Mouse (Mus musculus) G1E (cell line): ENCODE results near the gene Gja4. TPM values are rescaled to one million over a fixed set of nuclear protein-coding genes. Genes with fewer than 3 reads are reported as not detected.

Experiments used
- ATAC-seq: 2 replicates; pipeline ENCODE4 v1.8.0; 2016; ENCODE audit warnings: mild to moderate bottlenecking; ENCODE audit not compliant: insufficient number of reproducible peaks, poor library complexity, low FRiP score, severe bottlenecking; ENCODE audit errors: extremely low read depth
- DNase-seq: peaks from one replicate; pipeline ENCODE4 v3.0.0; 2012; ENCODE audit warnings: low spot score
- H3K27me3 ChIP-seq: 2 replicates; pipeline ENCODE4 v1.6.1; 2012; ENCODE audit warnings: mild to moderate bottlenecking, low read length, inconsistent platforms; ENCODE audit not compliant: insufficient read depth
- H3K36me3 ChIP-seq: replicated peaks from 2 replicates; pipeline ENCODE3; 2012; ENCODE audit warnings: mild to moderate bottlenecking, inconsistent platforms
- H3K4me1 ChIP-seq: 2 replicates; pipeline ENCODE4 v1.6.1; 2012; ENCODE audit warnings: low read depth, low read length, inconsistent platforms, mixed read lengths; ENCODE audit not compliant: insufficient read depth
- H3K4me3 ChIP-seq: 2 replicates; pipeline ENCODE4 v1.5.1; 2012; ENCODE audit warnings: low read depth, mild to moderate bottlenecking, inconsistent platforms, low read length, moderate library complexity, mixed read lengths
- H3K9me3 ChIP-seq: replicated peaks from 2 replicates; pipeline ENCODE4 v1.6.1; 2012; ENCODE audit warnings: inconsistent platforms
- CTCF ChIP-seq: IDR thresholded peaks from 2 replicates; pipeline ENCODE4 v1.5.1; 2012; ENCODE audit warnings: low read depth, low read length, inconsistent platforms, mixed read lengths
- GATA1 ChIP-seq: IDR thresholded peaks from 2 replicates; pipeline ENCODE4 v1.6.1; 2012; ENCODE audit warnings: borderline replicate concordance, low read length, inconsistent platforms, mixed read lengths
- GATA2 ChIP-seq: IDR thresholded peaks from 2 replicates; pipeline ENCODE4 v1.6.1; 2012; ENCODE audit warnings: low read depth, low read length, inconsistent platforms, borderline replicate concordance
- POLR2AphosphoS5 ChIP-seq: IDR thresholded peaks from 2 replicates; pipeline ENCODE4 v1.6.1; 2012; ENCODE audit warnings: low read depth, low read length, inconsistent platforms; ENCODE audit not compliant: insufficient replicate concordance
- TAL1 ChIP-seq: conservative IDR thresholded peaks from 2 replicates; pipeline ENCODE4 v1.6.1; 2012; ENCODE audit warnings: low read depth, low read length, inconsistent platforms, mixed read lengths
- polyA plus RNA-seq: library from polyadenylated mRNA; stranded (reverse); fragments of >175 nt; gene quantifications from 2 replicates; pipeline ENCODE4 v1.2.3, GENCODE M21; 2012
- total RNA-seq, 2 experiments: library from RNA; stranded (forward) in 1 of 2; stranded (reverse) in 1 of 2; fragments of 200-1000 nt in 1 of 2; fragments of >200 nt in 1 of 2; fragmentation: Nextera tagmentation in 1 of 2; gene quantifications; 2 replicates each; pipeline ENCODE4 v1.2.3; 2014 to 2017

The Gja4 gene
- total RNA-seq (2014; fragmentation: Nextera tagmentation), result not detected in 2 replicates
- total RNA-seq (2017), result 0.11 and 0.12 TPM in 2 replicates
- polyA plus RNA-seq, result not detected in 2 replicates

DNA sequence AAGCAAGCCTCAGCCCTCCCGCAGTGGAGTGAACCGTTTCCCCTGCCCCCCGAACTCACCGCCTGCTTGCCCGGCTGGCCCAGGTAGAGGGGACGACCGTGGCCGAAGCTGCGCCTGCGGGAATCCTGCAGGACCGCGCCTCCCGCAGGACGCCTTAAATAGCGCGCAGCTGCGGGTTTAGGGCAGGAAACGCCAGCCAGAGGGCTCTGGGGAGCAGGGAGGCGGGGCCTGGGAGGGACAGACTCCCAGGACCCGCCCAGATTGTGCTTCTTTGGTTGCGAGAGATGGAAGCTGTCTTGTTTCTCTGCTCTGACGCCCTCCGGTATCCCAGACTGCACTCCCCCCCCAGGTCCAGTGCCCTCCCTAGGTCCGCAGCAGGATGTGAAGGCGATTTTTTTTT, at the start of gene Gja4:
TSS of gene Gja4 (minus strand) at position 179 of the 400 bp plus-strand sequence.
- Histone ChIP-seq H3K4me1 (no peaks in the 10 kb centered on the region), H3K27me3 (no peaks in the 10 kb centered on the region), H3K9me3 (peaks cover 79% of the 10 kb centered on the region), H3K36me3 (no peaks in the 10 kb centered on the region), H3K4me3 (no peak within 1 kb of the TSS)
- DNase-seq (no peak), ATAC-seq (no peak)
- no peak for TF ChIP-seq GATA1
- no peak for TF ChIP-seq POLR2AphosphoS5
- TF ChIP-seq TAL1, result no peak
- TF ChIP-seq CTCF, result no peak
- TF ChIP-seq GATA2, result no peak

DNA sequence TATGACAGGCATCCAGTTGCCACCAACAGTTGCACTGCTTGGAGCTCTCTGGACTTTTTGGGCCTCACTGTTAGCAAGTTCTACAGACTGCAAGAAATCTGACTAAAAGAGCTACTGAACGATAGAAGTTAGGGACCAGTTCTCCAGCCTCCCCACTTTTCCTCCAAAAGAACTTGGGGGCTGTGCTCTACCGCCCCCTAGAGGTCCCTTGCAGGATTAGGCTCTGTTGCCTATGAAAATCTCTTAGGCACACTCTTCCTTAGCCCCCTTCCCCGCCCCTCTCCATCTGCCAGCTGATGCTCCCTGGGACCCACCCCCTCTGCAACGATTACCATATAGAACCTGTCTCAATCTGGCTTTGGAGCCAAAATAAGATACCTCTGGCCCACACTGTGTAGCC, 49.5 kb upstream of the Gja4 start:
- ATAC-seq (no peak), DNase-seq (no peak)
- no peaks in the 10 kb centered on the region for H3K27me3 ChIP-seq
- H3K4me3 ChIP-seq, result no peak overlapping the region
- H3K36me3 ChIP-seq, result no peaks in the 10 kb centered on the region
- H3K4me1 ChIP-seq, result no peaks in the 10 kb centered on the region
- H3K9me3 ChIP-seq, result peaks cover 87% of the 10 kb centered on the region
- TF ChIP-seq POLR2AphosphoS5, result no peak
- TF ChIP-seq CTCF, result no peak
- no peak for TF ChIP-seq GATA2
- TF ChIP-seq TAL1, result no peak
- TF ChIP-seq GATA1, result no peak

DNA sequence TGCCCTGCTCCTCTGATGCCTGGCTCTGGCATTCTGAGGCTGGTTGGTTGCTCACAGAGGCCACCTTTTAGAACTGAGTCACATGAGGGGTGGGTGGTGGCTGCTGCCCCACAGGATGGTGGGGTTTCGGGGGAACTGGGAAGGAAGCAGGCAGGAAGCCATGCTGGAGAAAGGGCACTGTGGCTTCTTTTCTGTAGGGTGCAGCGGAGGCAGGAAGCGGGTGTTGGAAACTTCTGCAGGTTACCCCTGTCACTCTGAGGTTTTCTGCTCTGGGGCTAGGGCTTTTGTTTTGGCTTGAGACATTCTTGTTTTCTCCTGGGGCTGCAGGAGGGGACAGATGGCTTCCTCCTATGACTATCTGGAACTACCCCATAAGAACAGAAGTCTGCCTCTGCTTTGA, 48.7 kb upstream of the Gja4 start:
- TF ChIP-seq GATA2 (no peak), CTCF (no peak), POLR2AphosphoS5 (no peak), GATA1 (no peak), TAL1 (no peak)
- Histone ChIP-seq H3K9me3 (peaks cover 89% of the 10 kb centered on the region), H3K4me1 (no peaks in the 10 kb centered on the region), H3K4me3 (no peak overlapping the region), H3K27me3 (no peaks in the 10 kb centered on the region), H3K36me3 (no peaks in the 10 kb centered on the region)
- DNase-seq (no peak), ATAC-seq (no peak)

DNA sequence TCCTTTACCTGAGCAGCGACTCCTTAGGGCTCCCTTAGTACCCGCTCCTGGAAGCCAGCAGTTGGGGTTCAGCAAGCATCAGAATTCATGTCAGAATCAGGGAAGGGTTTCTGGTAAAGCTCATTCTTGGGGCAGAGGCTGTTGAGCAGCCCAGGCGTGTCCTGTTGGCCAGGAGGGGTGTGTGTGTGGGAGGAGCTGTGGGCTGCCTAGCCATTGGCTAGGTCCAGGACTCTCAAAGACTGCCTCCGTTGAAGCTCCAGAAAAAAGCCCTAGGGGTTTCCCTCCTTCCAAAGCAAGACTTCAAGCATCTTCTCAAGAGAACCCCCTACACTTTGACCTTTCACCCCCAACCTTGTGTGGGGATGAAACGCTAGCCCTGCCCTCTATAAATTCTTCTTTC, 44.2 kb upstream of the Gja4 start, which contains the start of gene Gjb5:
TSS of gene Gjb5 (minus strand) at position 164 of the 400 bp plus-strand sequence.
- ATAC-seq (no peak), DNase-seq (no peak)
- Histone ChIP-seq H3K27me3 (no peaks in the 10 kb centered on the region), H3K4me3 (no peak within 1 kb of the TSS), H3K36me3 (no peaks in the 10 kb centered on the region), H3K4me1 (no peaks in the 10 kb centered on the region), H3K9me3 (peaks cover 94% of the 10 kb centered on the region)
- no peak for TF ChIP-seq GATA2
- TF ChIP-seq TAL1, result no peak
- no peak for TF ChIP-seq POLR2AphosphoS5
- no peak for TF ChIP-seq GATA1

DNA sequence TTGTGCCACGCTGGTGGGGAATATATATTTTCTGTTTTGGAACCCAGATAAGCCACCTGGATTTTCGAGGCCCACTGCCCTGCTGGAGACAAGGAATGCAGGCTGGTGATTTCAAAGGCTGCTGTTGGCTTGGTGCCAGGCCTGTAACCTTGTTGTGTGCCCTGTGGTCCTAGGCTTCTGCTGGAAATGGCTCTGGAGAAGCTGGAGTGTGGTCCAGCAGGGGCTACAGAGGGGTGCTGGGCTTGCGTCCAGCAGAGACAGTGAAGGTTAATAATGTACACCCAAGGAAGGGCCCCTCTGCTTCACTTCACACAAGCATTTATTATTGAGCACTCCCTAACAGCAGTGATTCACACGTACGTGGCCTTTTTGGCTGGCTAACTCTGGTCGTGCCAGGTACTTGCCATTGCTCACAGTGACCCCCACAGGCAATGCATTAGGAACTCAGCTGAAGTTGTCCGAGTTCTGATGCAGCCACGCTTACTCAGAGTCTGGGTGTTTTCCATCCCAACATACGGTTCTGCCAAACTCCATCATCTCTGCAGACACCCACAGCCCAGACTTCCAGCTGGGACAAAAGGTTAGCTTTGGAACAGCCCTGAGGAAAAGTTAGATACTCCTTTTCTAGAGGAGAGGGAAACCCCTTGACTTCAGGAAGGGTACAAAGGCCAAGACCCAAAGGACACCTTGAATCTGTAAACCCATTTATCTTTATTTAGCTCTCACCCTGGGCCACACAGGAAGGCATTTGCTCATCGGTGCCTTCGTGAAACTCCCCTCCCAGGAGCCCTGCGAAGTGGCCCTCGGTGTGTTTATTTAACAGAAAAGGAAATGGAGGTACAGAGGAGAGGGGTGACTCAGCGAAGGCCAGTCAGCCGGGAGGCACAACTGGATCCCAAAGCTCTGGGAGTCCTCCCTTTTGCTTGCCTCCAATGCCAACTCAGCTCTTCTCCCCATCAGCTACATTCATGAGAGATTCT, 41.0 kb upstream of the Gja4 start:
- Histone ChIP-seq H3K4me1 (no peaks in the 10 kb centered on the region), H3K9me3 (peaks cover 98% of the 10 kb centered on the region), H3K27me3 (no peaks in the 10 kb centered on the region), H3K36me3 (no peaks in the 10 kb centered on the region), H3K4me3 (no peak overlapping the region)
- DNase-seq, result no peak
- no peak for ATAC-seq
- TF ChIP-seq GATA1 (no peak), CTCF (no peak), GATA2 (no peak), TAL1 (no peak), POLR2AphosphoS5 (no peak)

DNA sequence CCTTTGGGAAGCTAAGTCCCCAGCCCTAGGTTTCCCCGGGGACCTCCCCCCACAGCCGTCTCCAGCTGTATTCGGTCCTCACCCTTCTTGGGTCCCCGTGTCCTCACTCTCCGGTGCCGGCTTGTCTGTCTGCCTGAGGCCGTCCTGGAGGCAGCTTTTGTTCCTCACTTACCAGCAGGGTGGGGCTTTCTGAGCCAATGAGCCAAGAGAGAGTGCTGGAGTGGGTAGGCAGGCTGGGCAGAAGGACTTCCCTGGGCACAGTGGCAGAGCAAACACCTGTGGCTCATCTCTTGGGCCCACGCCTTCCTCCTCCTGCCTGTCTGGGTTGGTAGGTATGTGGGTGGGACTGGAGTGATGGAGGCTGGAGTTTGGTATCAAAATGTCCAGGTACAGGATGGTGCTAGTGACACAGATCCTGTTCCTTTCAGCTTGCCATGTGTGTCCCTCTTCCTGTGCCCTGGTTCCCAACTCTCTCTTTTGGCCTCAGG, 40.2 kb upstream of the Gja4 start, which contains the start of gene Gjb4:
TSS of gene Gjb4 (minus strand) at position 131 of the 488 bp plus-strand sequence.
- 0 out of 2 replicates have a peak within 1 kb of the TSS, but pooled peaks have one; percentile 11 for H3K4me3 ChIP-seq
- DNase-seq (no peak), ATAC-seq (no peak)
- TF ChIP-seq POLR2AphosphoS5 (no peak), GATA2 (no peak), GATA1 (no peak), CTCF (no peak), TAL1 (no peak)
- H3K27me3 ChIP-seq, result no peaks in the 10 kb centered on the region
- no peaks in the 10 kb centered on the region for H3K36me3 ChIP-seq
- H3K4me1 ChIP-seq, result no peaks in the 10 kb centered on the region
- peaks cover 97% of the 10 kb centered on the region for H3K9me3 ChIP-seq
